Mouse (Mus musculus): ENCODE results near the gene Slc13a3.
A peak's percentile ranks its signal among the peaks of the same experiment; 100 is the strongest.

Gene Slc13a3

GRCm38 (mm10) chr2:165475850-165476249 lies 2.8 kb upstream of the Slc13a3 start:
- no peak for DNase-seq (ENCODE audit: low spot score)

- DNase-seq (ENCODE audit: low spot score): no peak
These were observed 2.4 kb upstream of the Slc13a3 start for GRCm38 (mm10) chr2:165475412-165475811.

- no peak for DNase-seq (ENCODE audit: low spot score)
These were observed 1.1 kb downstream of the Slc13a3 start for GRCm38 (mm10) chr2:165471943-165472342.

DNA sequence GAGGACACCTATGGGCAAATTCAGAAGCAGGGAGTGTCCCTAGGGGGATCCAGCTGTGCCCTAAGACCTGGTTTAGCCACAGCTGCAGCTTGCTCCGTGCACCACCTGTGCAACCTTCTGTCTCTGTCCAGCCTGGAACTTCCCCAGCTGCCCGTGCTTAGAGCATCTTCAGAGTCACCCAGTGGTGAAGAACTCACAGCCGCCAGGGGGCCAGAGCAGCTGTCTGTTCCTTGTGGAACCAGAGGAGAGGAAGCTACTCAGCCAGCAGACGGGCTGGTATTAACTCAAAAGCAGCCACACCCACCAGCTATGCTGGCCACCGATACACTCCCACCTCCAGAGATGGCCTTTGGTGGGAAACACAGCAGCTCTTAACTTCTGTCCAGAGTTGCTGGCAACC lies 2.9 kb downstream of the Slc13a3 start:
- no peak for DNase-seq (ENCODE audit: low spot score)

DNA sequence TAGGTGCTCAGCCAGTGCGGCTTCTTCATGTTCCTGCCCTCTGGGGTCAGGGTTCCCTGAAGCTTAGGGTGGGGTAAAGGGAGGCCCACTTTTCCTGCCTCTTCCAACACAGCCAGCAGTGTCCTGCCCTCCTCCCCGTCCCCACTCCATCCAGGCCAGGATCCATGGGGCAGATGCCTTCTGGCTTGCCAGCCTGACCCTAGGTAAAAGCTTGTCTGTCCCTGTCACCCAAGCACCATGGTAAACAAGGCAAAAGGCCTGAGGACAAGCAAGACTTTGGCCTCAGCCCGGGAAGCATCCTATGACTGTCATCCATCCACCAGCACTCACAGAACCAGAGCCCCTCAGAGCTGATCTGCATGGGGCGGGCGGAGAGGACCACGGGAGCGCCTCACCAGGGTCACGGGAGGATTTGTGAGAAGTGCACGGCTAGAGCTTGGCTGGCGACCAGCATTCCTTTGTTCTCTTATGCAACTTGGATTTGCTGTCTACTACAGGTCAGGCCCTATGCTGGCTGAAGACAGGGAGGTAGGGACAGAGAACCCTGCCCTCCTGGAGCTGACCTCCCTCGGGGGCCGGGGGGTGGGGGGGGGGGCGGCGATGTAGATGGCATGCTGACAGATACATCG lies 5.1 kb downstream of the Slc13a3 start:
- DNase-seq (ENCODE audit: low spot score): no peak

DNA sequence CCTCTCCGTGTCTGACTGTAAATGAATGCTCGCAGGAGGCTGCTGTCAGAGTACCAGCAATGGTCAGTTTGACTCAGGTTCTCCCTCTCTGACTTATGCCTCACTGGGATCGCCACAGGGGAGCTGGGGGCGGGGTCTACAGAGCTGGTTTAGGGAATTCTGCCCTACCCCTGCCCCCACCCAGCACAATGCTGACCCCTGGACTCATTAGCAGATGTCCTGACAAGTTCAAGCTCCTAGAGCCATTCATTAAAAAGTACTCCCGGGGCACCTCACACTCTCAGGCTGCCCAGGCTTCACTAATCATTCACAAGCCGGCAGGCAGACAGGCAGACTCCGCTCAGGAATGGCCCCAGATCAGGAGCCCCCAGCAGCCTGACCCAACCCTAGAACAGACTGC lies 13.4 kb downstream of the Slc13a3 start:
- DNase-seq (ENCODE audit: low spot score): no peak

DNA sequence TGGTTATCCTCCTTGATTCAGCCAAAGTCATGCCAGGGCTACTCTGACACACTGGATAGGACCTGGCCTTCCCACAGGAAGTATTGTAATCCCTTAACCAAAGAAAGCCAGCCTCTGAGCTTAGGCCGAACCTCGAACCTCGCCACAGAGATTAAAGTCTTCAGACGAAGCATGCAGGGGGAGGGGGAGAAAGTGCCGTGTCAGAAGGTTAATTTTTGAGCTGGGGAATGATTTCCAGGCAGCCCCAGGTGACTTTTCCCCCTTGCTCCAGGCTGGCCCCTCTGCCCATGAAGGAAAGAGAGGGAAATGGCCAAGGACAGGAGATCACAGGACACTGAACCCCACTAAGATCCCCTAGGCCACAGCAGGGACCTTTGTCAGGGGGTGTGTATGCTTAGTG lies 14.8 kb downstream of the Slc13a3 start:
- DNase-seq (ENCODE audit: low spot score): no peak

- no peak for DNase-seq (ENCODE audit: low spot score)
These were observed 16.3 kb downstream of the Slc13a3 start for GRCm38 (mm10) chr2:165456710-165457109.

DNA sequence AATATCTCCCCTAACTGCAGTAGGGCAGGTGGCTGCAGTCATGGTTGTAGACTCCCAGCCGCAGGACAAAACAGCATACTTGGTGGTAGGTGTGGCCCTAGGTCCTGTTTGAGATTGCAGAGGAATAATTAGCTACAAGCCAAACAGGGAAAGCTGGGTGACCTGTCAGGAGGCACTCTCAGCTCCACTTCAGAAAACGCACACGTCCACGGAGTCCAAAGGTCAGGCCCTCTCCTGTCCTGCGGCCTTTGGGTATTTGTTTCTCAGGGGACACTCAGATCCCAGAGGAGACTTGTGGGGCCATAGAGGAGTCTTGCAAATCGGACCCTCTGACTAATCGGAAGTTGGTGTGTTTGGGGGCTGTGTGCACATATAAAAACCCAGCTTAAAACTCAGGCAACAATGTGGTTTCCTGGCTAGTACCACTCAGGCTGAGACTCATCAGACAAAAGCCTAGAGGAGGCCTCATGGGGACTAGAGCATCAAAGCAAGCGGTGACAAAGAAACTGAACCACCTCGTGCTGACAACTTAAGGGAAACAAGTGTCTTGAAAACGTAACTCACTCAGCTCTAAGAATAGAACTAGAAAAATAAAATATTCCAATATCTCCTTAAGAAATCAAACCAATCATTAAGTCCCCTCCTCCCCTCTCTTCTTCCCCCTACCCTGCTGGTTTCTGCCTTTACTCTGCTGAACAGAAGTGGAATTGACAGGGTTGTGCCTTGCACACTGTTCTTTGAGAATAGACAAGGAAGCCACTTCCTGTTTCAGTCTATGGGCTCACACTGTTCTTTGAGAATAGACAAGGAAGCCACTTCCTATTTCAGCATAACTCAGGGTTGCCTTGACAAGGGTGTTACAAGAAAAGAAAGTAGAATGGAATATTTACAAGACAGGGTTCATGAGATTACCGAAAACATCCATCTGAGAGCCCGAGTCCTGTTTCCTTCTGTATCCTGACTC lies 20.0 kb downstream of the Slc13a3 start:
- no peak for DNase-seq (ENCODE audit: low spot score)

GRCm38 (mm10) chr2:165448475-165448874 lies 24.6 kb downstream of the Slc13a3 start:
- DNase-seq (ENCODE audit: low spot score): no peak

DNA sequence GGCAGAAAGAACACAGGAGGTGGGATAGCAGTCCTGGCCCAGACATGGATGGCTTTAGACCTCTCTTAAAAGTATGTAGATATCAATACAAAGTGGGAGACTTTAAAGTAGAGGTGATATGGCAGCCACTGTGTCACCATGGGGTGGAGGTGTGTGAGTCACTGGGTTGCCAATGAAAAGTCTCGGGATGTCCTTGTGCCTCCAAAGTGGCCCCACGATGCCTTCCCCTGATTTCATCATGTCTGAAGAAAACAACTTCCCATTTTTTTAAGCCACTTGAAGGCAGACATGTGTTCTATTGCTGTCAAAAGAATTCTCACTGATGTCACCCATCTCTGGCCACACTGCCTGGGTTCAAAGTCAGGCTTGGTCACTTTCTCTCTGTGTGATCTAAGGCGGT lies 28.2 kb downstream of the Slc13a3 start:
- no peak for DNase-seq (ENCODE audit: low spot score)

DNA sequence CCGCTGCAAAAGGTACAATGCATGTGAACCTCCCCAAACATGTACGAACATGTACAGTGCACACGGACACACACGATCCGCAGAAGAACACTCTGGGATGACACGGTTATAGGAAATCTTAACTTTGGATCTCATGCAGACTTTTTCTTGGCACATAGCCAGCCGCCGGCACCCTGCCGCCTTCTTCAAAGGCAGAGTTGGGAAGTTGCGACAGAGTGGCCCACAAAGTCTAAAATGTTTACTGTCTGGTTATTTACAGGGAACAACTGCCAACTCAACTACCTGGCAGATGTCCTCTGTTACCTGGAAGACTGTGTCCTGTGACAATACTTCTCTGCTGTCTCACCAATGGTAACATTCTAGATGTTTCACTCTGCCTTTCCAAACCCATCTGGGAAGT lies 30.0 kb downstream of the Slc13a3 start:
- DNase-seq (ENCODE audit: low spot score): no peak

DNA sequence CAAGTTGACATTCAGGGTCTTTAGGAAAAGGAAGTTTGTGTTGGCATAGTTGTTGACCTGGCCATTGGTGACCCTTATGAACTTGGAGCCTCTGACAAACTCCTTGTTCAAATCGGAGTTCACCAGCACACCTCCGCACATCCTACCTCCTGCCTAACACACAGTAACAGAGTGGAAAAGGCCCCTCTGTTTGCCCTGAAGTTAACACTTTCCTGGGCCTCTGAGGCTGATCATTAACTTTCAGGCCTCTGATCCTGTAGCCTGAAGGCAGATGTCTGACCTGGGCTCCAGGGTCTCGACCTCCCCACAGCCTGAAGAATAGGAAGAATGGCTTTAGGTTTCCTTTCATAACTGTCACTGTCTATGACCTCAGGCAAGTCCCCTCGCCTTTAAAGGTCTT lies 31.4 kb downstream of the Slc13a3 start:
- DNase-seq (ENCODE audit: low spot score): no peak

DNA sequence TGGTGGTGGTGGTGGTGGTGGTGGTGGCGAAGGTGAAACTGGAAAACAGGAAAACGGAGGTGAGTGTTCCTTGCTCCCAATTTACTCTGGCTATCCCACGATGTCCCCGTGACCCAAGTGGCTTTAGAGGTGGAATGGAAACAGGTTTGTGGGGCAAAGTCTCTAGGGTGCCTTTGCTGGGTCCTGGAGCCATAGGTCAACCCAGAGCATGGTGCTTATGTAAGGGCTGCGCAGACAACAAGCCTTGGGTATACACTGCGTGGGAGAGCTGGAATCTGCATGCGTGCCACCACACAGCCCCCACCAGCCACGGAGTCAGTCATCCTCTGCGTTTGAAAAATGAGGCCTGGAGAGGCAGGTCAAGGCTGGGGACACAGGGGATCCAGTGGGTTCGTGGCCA lies 33.4 kb downstream of the Slc13a3 start:
- DNase-seq (ENCODE audit: low spot score): no peak

- DNase-seq (ENCODE audit: low spot score): no peak
These were observed 34.1 kb downstream of the Slc13a3 start for GRCm38 (mm10) chr2:165438881-165439280.

- DNase-seq (ENCODE audit: low spot score): no peak
These were observed 44.3 kb downstream of the Slc13a3 start for GRCm38 (mm10) chr2:165428694-165429093.

DNA sequence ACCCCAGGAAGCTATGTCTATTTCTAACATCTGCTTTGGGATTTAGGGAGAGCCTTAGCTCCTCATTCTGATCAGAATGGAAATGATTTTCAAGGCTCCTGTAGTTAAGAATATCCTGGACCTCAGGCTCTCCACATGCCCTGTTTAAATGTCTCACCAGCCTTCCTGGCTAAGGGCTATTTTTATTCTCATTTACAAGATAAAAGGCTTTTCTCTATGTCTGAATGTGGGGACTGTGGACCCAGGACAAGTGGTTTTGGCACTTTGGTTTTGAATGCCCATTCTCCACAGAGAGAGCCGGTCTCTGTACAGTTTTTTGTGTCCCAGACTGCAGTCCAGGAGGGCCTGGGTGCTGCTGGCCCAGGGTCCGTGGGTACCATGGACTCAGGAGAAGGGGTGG lies 52.8 kb downstream of the Slc13a3 start:
- DNase-seq (ENCODE audit: low spot score): no peak

GRCm38 (mm10) chr2:165419670-165420111 lies 53.3 kb downstream of the Slc13a3 start:
- DNase-seq (ENCODE audit: low spot score): no peak

GRCm38 (mm10) chr2:165418577-165418976 lies 54.5 kb downstream of the Slc13a3 start:
- no peak for DNase-seq (ENCODE audit: low spot score)

GRCm38 (mm10) chr2:165417291-165417690 lies 55.7 kb downstream of the Slc13a3 start:
- peak; percentile 77 for DNase-seq (ENCODE audit: low spot score)

DNA sequence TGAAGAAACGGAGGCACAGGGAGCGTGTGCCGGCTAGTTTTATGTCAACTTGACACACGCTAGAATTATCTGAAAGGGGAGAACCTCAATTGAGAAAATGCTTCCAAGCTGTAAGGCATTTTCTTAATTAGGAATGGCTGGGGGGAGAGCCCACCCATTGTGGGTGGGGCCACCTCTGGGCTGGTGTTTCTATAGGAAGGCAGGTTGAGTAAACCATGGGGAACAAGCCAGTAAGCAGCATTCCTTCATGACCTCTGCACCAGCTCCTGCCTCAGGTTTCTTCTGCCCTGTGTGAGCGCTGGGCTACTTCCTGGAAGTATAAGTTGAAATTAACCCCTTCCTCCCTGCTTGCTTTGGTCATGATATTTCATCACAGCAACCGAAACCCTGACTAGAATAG lies 57.2 kb downstream of the Slc13a3 start:
- no peak for DNase-seq (ENCODE audit: low spot score)

- no peak for DNase-seq (ENCODE audit: low spot score)
These were observed 57.8 kb downstream of the Slc13a3 start for GRCm38 (mm10) chr2:165415141-165415721.

- no peak for DNase-seq (ENCODE audit: low spot score)
These were observed 58.7 kb downstream of the Slc13a3 start for GRCm38 (mm10) chr2:165414321-165414720.
